Mouse (Mus musculus): ENCODE measurements around the gene Ptpn18. TPM values are rescaled to one million over a fixed set of nuclear protein-coding genes. Genes with fewer than 3 reads are reported as not detected.
A peak's percentile ranks its signal among the peaks of the same experiment; 100 is the strongest.
"Not testable (repeated sequence)": the region's sequence is repeated elsewhere in the genome, so short reads cannot be mapped to it uniquely, and the experiment has no call there.

Ptpn18 gene
- polyA plus RNA-seq, 1 experiment from 2014 or later: 9.9 TPM

DNA sequence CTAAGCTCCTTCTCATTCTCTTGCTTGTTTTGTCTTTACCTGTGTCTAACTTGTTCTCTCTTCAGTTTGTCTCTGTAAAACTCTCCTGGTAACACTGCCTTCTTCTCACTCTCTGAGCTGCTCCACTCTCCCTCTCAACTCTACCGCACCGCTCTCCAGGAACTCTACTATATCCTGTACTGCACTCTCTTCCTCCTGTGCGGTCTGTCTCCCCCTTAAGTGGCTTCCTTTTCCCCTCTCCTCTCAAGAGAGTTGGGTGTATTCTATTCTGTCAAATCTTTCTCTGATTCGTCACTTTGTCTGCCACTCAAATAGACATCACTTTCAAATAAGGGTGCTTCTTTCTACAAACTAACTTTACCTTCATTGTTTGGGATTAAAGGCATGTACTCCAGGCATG, 31.9 kb downstream of the Ptpn18 start:
- H3K4me3 ChIP-seq: no peak overlapping the region
- no peak for ATAC-seq (ENCODE audit: insufficient number of reproducible peaks, insufficient read depth, low FRiP score, low TSS enrichment)
- 80% methylated on average over 4 of the region's 4 CpGs for WGBS

DNA sequence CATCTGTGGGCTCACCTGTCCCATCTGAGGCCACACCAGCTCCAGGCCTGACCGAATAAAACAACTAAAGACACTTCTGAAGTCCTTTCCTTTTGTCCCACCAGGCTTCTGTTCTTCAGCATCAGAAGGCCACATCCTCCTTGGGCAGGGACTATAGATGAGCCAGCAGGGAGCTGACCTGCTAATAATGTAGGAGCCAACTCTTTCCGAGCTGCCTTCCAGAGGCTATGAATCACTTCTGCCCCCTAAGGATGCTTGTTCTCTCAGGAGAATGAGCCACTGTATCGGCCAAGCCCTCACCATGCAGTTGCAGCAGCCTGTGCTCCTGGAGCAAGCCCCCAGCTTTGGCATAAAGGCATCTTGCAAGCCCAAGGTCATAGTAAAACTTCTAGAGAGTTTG, 43.4 kb downstream of the Ptpn18 start:
- H3K27me3 ChIP-seq: no peaks in the 10 kb centered on the region
- H3K36me3 ChIP-seq: no peaks in the 10 kb centered on the region
- no peak overlapping the region for H3K4me2 ChIP-seq (replicated peaks)
- no peak for ATAC-seq (ENCODE audit: insufficient number of reproducible peaks, insufficient read depth, low FRiP score, low TSS enrichment)
- no peak overlapping the region for H3K27ac ChIP-seq
- no peaks in the 10 kb centered on the region for H3K9me3 ChIP-seq
- no peak overlapping the region for H3K4me3 ChIP-seq
- WGBS: 57% methylated on average over 3 of the region's 3 CpGs
- no peaks in the 10 kb centered on the region for H3K4me1 ChIP-seq
- no peak overlapping the region for H3K9ac ChIP-seq

More for the DNA sequence above, 31.9 kb downstream of the Ptpn18 start:
- no peaks in the 10 kb centered on the region for H3K4me1 ChIP-seq
- no peaks in the 10 kb centered on the region for H3K9me3 ChIP-seq
- no peaks in the 10 kb centered on the region for H3K36me3 ChIP-seq
- H3K9ac ChIP-seq: no peak overlapping the region
- no peaks in the 10 kb centered on the region for H3K27me3 ChIP-seq
- no peak overlapping the region for H3K4me2 ChIP-seq (replicated peaks)
- H3K27ac ChIP-seq: no peak overlapping the region

DNA sequence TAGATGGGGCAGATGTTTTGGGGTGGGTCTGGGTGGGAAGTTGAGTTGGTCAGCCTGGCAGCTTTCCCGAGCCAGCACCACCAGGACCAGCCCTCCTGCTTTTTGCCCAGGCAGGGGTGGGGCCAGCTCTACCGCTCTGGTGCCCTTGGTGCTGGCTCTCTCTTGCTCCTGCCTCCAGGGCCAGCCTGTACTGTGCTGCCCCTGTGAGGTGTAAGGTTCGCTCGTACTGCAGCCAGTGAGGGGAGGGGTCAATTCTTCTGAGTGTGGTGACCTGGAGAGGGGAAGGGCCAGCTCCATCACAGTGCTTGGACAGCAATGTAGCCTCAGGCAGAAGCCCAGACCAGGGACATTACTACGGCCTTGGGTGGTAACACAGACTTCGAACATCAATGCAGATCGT, 45.7 kb downstream of the Ptpn18 start:
- Histone ChIP-seq H3K9ac (no peak overlapping the region), H3K4me2 (replicated peaks) (no peak overlapping the region), H3K27ac (no peak overlapping the region), H3K4me1 (0 out of 2 replicates have a peak, but pooled peaks cover 1% of the 10 kb centered on the region), H3K36me3 (no peaks in the 10 kb centered on the region), H3K9me3 (no peaks in the 10 kb centered on the region), H3K4me3 (no peak overlapping the region), H3K27me3 (no peaks in the 10 kb centered on the region)
- WGBS: 55% methylated on average over 7 of the region's 7 CpGs
- peak; percentile 74 for ATAC-seq (ENCODE audit: insufficient number of reproducible peaks, insufficient read depth, low FRiP score, low TSS enrichment)

DNA sequence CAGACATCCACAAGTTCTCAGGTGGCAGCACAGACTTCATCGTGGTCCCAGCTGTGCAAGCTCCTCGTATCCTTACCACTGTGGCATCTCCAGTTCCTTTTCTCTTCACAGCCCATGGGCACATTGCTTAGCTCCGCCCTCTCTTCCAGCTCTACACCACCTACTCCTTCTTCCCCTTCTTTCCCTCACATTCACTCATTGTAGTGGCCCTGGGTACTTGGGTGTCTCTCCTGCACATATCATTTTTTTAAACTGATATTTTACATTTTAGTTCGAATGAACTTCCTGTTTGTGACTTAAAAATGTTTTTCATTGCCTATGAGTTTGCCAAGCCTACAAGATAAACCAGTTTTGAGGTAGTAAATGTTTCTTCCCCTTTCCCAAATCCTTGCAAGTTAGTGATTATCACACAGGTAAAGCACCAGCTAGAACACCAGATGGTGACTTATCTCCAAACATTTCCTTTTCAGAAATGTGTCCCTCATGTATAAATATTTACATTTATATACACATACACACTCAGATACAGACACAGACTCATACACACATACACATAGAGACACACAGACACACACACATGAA, 46.5 kb downstream of the Ptpn18 start:
- Histone ChIP-seq H3K27ac (no peak overlapping the region), H3K4me3 (no peak overlapping the region), H3K36me3 (no peaks in the 10 kb centered on the region), H3K4me2 (replicated peaks) (no peak overlapping the region), H3K27me3 (no peaks in the 10 kb centered on the region), H3K4me1 (peaks cover 5% of the 10 kb centered on the region; the same call in 1 of the 2 replicates), H3K9ac (no peak overlapping the region), H3K9me3 (no peaks in the 10 kb centered on the region)
- 78% methylated on average over 4 of the region's 4 CpGs for WGBS
- no peak for ATAC-seq (ENCODE audit: insufficient number of reproducible peaks, insufficient read depth, low FRiP score, low TSS enrichment)

DNA sequence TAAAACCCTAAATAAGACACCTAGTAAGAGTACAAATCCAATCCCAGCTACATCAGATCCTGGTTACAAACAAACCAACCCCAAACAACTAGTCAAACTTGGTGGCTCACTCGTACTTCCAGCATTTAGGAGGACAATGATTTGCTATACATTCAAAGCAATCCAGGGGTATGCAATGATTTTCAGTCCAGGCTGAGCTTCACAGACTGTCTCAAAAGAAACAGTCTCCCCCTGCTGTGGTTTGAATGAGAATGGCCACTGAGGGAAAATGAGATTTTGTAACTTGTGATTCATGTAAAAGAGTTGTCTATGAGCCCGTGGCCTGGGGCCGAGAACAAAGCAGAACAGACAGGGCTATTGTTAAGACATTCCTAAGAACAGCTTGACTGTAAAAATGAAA, 48.4 kb downstream of the Ptpn18 start:
- ATAC-seq (ENCODE audit: insufficient number of reproducible peaks, insufficient read depth, low FRiP score, low TSS enrichment): no peak
- 79% methylated on average over 3 of the region's 3 CpGs for WGBS
- H3K27me3 ChIP-seq: no peaks in the 10 kb centered on the region
- no peak overlapping the region for H3K4me2 ChIP-seq (replicated peaks)
- peaks cover 5% of the 10 kb centered on the region; the same call in 1 of the 2 replicates for H3K4me1 ChIP-seq
- no peak overlapping the region for H3K9ac ChIP-seq
- no peak overlapping the region for H3K27ac ChIP-seq
- no peaks in the 10 kb centered on the region for H3K36me3 ChIP-seq
- H3K9me3 ChIP-seq: no peaks in the 10 kb centered on the region
- H3K4me3 ChIP-seq: no peak overlapping the region

DNA sequence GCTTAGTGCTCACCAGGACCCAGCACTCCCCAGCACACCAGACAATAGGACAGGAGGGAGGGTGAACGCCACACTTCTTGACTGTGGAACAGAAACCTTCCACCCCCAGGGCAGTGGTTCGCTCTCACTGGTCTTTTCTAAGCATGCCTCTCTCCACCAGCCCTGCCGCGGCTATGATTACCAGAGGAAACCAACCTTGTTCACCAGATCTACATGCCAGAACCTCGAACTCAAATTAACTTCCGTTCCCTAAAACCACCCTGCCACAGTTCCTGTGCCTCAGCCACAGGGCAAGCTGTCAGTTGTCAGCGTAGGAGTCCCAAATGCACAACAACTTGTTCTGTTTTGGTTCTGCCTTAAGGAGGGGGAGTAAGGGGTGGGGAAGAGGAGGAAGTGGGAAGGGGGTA, 51.0 kb downstream of the Ptpn18 start:
- 3% methylated on average over 7 of the region's 7 CpGs for WGBS
- ATAC-seq (ENCODE audit: insufficient number of reproducible peaks, insufficient read depth, low FRiP score, low TSS enrichment): no peak
- peak overlapping the region; percentile 38 for H3K4me2 ChIP-seq (replicated peaks)

DNA sequence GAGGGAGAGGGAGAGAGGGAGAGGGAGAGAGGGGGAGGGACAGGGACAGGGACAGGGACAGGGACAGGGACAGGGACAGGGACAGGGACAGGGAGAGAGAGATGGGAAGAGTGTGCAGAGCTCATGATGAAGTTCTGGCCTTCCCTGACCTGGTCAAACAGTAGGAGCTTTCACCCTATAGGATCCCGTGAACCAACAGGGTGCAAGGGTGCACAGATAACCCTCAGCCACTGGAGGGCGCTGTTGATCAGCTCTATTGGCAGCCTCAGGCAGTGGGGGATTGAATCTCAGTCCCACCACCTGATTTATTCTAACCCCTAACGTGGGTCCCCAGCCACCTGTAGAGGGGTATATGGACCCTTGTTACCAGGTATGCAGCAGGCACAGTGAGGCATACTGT, 51.5 kb downstream of the Ptpn18 start:
- 8% methylated on average over 3 of the region's 3 CpGs for WGBS
- Histone ChIP-seq H3K4me3 (no peak overlapping the region), H3K9ac (no peak overlapping the region), H3K4me1 (peaks cover 5% of the 10 kb centered on the region; the same call in 1 of the 2 replicates), H3K4me2 (replicated peaks) (peak overlapping the region; percentile 38; the same call in 1 of the 2 replicates), H3K27ac (no peak overlapping the region), H3K27me3 (no peaks in the 10 kb centered on the region), H3K9me3 (no peaks in the 10 kb centered on the region), H3K36me3 (no peaks in the 10 kb centered on the region)
- ATAC-seq (ENCODE audit: insufficient number of reproducible peaks, insufficient read depth, low FRiP score, low TSS enrichment): 0 out of 2 replicates have a peak, but pooled peaks have one; percentile 55

More for the DNA sequence above, 51.0 kb downstream of the Ptpn18 start:
- Histone ChIP-seq H3K4me1 (peaks cover 5% of the 10 kb centered on the region; the same call in 1 of the 2 replicates), H3K9me3 (no peaks in the 10 kb centered on the region), H3K9ac (no peak overlapping the region), H3K27ac (no peak overlapping the region), H3K4me3 (no peak overlapping the region), H3K36me3 (no peaks in the 10 kb centered on the region), H3K27me3 (no peaks in the 10 kb centered on the region)

DNA sequence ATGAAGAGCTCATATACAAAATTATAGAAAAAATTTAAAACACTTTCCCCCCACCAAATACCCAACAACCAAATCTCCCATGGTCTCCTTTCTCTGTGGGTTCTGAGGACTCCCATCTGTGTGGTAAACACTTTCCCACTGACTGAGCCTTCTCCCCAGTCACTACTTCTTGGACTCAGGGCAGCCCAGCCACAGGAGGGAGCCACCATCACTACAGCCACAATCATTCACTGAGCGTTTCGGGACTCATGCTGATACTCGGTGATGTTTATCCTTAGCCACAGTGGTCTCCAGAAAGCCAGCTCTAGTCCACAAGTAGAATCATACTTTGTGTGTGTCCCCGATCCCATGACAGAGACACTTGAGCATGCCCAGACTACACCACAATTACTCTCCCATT, 53.5 kb downstream of the Ptpn18 start:
- ATAC-seq (ENCODE audit: insufficient number of reproducible peaks, insufficient read depth, low FRiP score, low TSS enrichment): no peak
- no peak overlapping the region for H3K9ac ChIP-seq
- WGBS: 73% methylated on average over 4 of the region's 4 CpGs
- no peak overlapping the region for H3K27ac ChIP-seq
- peaks cover 5% of the 10 kb centered on the region; the same call in 1 of the 2 replicates for H3K4me1 ChIP-seq
- H3K4me2 ChIP-seq (replicated peaks): no peak overlapping the region
- no peaks in the 10 kb centered on the region for H3K27me3 ChIP-seq
- no peaks in the 10 kb centered on the region for H3K36me3 ChIP-seq
- no peaks in the 10 kb centered on the region for H3K9me3 ChIP-seq
- no peak overlapping the region for H3K4me3 ChIP-seq

DNA sequence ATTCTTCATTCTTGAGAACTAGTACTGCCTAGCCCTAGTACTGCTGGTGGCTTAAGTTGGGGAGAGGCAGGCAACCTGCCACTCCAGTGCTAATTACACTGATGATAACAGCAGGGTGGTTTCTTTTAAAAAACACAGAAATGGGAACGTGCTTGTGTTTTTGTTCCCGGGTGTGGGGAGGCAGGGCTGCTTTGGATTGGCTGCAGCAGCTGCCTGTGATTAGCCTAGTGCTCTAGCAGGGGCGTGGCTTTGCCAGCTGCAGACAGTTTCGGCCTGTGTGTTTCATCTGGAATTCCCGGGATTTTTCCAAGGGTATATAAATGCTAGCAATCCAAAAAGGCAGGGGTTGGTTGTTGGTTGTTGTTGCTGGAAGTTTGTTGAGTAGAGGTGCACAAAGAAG, 57.0 kb downstream of the Ptpn18 start:
- Histone ChIP-seq H3K4me2 (replicated peaks) (no peak overlapping the region), H3K4me3 (no peak overlapping the region), H3K27me3 (no peaks in the 10 kb centered on the region), H3K4me1 (no peaks in the 10 kb centered on the region), H3K9ac (no peak overlapping the region), H3K9me3 (no peaks in the 10 kb centered on the region), H3K27ac (no peak overlapping the region), H3K36me3 (no peaks in the 10 kb centered on the region)
- 29% methylated on average over 5 of the region's 5 CpGs for WGBS
- no peak for ATAC-seq (ENCODE audit: insufficient number of reproducible peaks, insufficient read depth, low FRiP score, low TSS enrichment)

DNA sequence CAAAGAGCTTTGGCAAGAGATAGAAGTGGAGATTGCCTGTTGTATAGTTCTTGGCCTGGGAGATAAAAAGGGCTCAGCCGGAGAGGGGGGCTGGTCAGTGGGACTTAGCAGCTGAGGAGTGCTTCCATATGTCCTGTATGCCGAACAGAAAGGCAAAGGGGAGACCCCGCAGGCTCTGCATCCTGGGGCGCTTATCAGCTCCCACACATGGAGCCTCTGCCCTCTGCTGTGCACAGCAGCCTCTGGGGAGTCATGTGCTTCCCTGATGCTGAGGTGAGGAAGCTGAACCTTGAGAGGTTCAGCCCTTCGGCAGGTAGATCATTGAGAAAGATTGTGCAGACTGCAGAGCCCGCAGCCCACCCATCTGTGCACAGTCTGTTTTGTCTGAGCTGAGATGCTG, 57.7 kb downstream of the Ptpn18 start:
- H3K4me3 ChIP-seq; H3K9ac ChIP-seq; H3K9me3 ChIP-seq; H3K27me3 ChIP-seq; H3K4me1 ChIP-seq; H3K4me2 ChIP-seq (replicated peaks); ATAC-seq (ENCODE audit: insufficient number of reproducible peaks, insufficient read depth, low FRiP score, low TSS enrichment); H3K36me3 ChIP-seq; H3K27ac ChIP-seq: not testable (repeated sequence)
- WGBS: 55% methylated on average over 6 of the region's 6 CpGs

DNA sequence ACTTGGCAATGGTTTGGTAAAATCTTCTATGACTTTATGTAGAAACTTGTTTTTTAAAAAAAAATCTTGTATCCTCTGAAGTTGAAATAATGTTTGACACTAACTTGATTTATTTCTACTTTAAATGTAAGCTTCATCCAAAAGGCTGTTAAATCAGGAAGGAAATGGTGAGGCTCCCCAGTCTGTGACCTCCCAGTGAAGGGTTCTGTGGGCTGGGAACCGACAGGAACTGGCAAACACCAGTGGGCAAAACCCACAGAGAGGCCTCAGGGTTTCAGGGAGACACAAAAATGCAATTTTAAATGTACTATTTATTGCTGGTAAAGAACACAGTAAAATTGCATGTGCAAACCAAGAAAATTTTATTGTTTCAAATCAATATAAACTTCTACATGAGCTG, 58.2 kb downstream of the Ptpn18 start:
- H3K4me2 ChIP-seq (replicated peaks); H3K27ac ChIP-seq; ATAC-seq (ENCODE audit: insufficient number of reproducible peaks, insufficient read depth, low FRiP score, low TSS enrichment); H3K9ac ChIP-seq; H3K4me3 ChIP-seq; H3K4me1 ChIP-seq; H3K27me3 ChIP-seq; H3K36me3 ChIP-seq; H3K9me3 ChIP-seq: not testable (repeated sequence)
- 55% methylated on average over 1 of the region's 1 CpGs for WGBS

DNA sequence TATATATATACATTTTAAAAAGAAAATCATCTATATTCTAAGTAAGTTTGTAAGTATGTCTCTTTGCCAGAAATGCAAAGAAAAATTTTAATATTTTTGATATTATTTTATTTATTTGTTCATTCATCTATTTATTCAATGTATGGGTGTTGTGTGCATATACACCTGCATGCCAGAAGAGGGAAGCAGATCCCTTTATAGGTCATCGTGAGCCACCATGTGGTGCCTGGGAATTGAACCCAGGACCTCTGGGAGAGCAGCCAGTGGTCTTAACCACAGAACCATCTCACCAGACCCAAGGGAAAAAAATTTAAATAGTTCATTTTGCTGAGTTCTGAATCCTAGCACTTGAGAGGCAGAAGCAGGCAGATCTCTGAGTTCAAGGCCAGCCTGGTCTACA, 58.7 kb downstream of the Ptpn18 start:
- WGBS: 82% methylated on average over 1 of the region's 1 CpGs
- no peak overlapping the region for H3K4me3 ChIP-seq

More for the DNA sequence above, 58.7 kb downstream of the Ptpn18 start:
- Histone ChIP-seq H3K27me3 (no peaks in the 10 kb centered on the region), H3K4me2 (replicated peaks) (no peak overlapping the region), H3K27ac (no peak overlapping the region), H3K36me3 (no peaks in the 10 kb centered on the region), H3K9me3 (no peaks in the 10 kb centered on the region), H3K9ac (no peak overlapping the region), H3K4me1 (no peaks in the 10 kb centered on the region)
- no peak for ATAC-seq (ENCODE audit: insufficient number of reproducible peaks, insufficient read depth, low FRiP score, low TSS enrichment)

Measured in embryonic facial prominence, embryonic 12.5 days (tissue).